Mouse (Mus musculus) retina, postnatal 7 days (tissue): ENCODE measurements at regions not wholly inside any gene's neighbourhood (a gene's known extent, or its start where the extent isn't known, plus 50 kb on each side); places are given as distances from the start of the nearest gene placed in this dataset.

Experiments
- DNase-seq: peaks from one replicate; pipeline ENCODE4 v3.0.0-alpha.2; 2012; ENCODE audit warnings: low read depth, low spot score

DNA sequence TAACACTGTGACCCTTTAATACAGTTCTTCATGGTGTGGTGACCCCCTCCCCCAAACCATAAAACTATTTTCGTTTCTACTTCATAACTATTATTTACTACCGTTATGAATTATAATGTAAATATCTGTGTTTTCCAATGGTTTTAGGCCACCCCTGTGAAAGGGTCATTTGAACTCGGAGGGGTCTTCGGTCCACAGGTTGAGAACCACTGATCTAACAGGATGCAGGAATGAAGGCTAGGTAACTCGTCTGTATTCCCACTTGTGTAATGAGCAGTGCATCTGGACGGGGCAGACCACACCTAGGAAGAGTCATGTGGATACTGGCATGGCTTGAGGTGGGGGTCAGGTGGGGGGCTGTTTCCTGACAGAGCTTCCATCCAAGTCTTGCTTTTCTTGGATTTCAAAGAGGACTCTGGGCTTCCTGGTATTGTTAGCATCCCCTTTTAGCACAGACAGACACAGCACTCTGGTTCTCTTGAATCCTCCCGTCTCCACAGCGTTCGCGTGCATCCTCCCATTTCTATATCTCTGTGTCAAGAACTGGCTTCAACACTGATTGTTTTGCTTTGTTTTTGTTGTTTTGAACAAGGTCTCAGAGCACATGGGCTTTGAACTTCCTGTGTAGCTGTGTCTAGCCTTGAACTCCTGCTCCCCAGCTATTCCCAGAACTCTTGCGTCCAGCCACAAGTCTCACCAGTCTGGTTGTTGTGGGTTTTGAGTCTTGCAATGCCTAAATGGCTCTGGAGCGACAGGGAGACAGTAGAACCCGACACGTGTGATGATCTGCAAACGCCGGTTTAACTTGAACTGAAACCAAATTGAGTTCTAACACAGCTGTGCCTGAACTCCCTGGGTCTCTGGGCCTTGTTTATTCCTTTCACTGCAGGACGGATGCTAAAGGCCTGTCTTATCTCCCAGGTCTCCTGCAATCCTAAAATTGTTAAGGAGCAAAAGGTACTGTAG is 75.4 kb upstream of the Ralgps2 start:
- DNase-seq = no peak

DNA sequence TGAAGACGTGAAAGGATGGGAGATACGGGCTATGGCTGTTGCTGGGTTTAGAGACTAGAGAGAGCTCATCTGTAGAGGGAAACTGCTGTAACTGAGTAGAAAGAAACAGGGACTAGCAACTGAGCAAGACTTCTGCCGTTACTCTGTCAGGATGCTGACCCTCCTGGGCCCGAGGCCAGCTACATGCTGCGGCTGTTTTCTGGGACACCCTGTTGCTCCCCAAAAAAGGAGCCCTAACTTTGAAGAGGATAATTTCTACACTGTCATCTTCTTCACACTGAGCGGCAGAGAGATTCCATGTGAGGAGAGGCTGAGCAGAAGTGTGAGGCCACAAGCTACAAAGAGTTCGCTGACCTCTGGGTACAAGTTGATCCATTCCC is 74.2 kb upstream of the Ralgps2 start:
- DNase-seq = no peak

DNA sequence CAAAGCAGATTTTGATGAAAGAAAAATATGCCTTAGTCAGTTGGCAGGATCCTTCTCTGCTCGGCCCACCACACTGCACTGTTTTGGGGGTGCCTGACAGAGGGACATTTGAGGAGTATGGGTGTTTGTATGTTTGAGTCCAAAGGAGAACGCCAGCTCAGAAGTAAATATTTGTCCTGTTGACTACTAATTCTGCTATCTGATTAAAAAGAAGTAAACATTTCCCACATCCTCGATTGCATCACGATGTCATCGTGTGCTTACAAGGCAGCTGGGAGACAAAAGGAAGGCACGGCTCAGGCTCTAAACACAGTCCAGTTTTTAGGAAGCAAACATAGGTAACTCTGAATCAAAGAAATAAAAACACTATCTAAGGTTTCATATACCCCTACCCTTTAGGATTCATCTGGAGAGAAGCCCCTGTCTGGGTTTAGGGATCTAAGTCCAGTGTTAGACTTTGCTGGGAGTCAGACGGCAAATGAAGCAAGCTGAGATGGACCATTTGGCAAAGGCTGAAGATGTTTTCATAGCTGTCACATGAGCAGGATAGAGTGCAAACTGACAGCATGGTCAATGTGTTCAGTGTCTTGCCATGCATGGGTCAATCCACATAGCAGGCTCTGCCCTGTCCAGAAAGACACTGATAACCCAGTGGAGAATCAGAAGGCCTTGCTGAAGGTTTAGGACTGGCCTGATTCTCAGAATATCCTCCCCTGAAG is 73.7 kb upstream of the Ralgps2 start:
- DNase-seq = no peak

DNA sequence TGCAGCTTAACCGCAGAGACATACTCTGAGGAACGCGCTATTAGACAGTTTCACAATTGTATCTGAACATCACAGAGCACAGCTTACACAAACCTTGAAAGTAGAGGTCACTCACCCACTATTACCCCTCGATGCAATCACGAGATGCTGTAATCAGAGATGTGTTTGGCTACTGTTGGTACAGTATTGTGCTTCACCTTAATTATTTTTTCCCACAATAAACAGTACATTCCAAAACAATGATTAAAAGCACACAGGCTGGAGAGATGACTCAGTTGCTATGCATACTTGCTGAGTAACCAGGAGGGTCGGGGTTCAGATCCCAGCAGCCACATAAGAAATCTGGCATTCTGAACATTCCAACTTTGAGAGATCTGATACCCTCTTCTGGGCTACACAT is 71.8 kb upstream of the Ralgps2 start:
- no peak for DNase-seq

DNA sequence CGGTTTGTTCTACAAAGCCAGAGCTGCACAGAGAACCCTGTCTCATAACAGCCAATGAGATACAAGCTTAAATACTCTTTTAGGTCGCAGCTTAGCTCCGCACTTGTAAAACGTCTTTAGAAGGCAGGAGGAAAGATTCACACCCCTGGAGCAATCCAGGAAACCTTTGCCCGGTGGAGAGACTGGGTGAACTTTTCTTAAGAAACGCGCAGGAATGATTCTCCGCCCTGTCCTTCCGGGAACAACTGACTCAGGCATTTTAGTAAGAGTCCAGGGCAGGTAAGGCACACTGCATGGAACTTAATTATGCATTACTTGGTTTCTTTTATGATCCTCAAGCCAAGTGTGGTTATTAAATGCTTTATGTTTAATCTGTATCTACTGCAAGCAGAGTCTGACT is 70.0 kb upstream of the Ralgps2 start:
- no peak for DNase-seq

DNA sequence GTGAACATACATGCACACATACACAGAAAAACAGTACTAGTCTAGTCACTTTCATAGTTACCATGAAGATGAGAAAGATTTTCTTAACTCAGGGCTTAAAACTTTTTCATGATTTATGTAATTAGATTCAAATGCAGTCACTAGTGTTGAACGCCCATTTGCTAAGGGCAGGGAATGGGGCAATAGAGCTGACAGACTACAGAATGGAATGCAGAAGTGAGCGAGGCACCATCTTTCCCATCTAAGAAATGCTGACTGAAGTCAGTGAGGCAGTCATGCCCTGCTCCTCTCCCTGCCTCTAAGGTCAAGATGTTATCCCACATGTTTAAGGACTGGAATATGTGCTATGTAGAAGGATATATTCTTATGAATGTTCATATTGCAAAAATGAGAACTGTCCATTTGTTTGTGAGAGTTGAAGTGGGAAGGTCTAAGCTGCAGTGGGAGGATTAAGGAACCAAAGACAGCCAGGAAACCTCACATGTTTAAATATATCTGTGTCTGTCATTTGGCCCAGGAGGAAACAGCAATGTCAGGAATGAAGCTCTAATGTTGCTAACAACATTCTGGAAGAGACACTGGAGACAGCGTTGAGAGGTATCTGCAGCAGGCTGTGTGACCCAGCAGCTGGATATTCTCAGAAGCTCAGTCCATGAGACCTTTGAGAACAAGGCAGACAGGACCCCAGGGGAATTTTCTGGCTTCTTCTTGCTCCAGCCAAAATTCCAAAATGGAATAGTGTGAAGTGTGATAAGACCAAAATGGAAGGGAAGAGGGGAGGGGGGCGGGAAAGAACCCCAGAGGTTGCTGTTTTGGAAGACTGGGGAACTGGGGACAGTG is 68.7 kb upstream of the Ralgps2 start:
- DNase-seq = no peak

DNA sequence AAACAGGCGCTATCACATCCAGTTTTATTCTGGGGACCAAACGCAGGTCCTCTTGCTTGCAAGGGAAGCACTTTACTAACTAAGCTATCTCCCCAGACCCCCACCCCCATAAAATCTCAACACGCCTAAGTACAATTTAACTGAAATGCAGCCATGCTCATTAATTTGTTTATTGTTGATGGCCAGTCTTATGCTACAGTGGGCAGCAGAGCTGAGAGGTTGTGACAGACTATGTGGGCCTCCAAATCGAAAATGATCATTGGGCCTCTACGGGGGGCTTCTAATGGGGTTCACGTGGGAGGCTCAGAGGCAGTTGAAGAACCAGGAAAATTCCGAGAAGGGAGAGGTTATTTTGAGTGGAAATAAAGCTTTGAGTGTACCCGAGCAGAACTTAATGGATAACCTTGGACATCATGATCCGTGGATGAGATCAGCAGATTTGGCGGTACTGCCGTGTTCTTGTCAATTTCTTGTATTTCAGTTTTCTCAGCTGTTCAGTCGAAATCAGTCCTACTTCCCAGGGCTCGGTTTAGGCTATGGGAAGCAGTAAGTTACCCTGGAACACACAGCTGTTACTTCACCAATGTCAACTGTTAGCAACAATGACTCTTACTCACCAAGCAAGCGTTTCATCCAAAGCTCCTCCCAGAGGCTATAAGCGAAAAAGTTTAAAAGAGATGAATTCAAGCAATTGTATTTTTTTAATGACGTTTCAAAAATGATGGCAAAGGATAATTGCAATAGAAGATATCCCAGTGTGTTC is 65.1 kb upstream of the Ralgps2 start:
- DNase-seq = no peak

DNA sequence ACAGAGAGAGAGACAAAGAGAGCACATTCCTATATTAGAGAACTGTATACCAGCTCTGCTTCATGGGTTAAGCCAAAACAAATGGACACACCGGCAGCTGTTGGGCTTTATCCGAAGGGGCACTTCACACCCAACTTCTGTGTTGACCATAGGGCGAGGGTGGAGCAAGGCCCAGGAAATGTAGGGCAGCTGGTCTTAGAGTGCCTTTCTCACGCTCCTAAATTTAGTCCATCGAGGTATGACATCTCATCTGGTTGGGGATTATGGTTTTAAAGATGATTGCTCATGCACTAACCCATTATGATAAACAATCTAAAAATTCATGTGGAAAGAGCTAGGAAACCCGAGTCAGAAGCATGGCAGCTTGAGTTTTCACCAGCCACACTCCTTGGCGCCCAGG is 63.6 kb upstream of the Ralgps2 start:
- no peak for DNase-seq

DNA sequence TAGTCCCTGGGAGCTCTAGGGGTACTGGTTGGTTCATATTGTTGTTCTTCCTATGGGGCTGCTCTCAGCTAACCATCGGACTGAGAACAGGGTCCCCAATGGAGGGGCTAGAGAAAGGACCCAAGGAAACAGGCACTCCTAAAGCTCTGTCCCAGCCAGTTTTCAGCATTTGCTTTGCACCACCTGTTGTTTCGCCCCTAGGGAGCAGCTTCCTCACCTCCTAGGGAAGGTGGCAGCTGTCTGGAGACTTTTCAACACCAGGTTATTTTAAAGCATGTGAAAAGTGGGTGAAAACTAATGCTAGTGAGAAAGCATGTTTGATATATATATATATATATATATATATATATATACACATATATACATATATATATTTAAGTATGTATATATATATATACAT is 62.8 kb upstream of the Ralgps2 start:
- no peak for DNase-seq

DNA sequence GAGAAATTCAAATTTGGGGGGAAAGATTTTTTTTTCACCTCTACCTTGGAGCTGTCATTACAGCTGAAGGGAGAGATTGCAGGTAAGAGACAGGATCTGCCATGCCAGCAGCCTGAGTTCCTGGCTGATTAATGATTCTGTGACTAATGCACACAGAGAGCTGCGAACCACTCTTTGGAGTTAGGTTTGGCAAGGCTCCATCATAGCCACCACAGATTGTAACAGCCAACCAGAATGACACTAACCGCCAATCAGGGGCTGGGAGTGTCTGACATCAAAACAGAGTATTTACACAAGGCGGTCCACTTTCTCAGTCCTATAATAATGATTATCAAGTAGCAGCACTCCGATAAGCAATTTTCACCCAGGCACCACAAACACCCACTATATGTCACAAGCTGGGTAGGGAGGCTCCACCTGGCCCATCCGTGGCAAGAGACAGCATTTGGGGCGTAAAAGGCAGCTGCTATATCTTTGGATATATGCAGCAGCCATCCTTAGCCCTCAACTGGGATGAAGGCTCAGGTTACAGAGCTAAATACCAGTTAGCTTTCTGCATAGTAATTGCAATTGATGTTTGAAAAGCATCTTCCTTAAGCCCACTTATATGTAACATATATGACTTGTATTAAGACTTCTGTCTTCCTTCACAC is 61.7 kb upstream of the Ralgps2 start:
- no peak for DNase-seq

DNA sequence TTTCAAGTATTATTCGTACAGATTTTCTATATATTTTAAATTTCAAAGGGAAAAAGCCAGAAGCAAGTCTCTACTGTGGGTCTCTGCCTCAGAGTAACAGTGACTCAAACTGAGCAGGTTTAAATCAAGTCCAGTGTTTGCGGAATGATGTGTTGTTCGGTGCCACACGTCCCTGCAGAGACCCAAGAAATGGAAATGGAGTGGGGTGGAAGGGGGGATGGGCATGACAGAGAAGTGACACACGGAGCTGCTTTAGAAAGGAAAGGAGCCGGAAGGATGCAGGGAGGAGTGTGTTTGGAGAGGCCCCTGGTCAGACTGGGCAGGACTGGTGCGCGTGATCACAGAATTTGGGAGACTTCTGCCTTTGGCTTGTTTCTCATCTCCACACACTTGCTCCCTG is 60.5 kb upstream of the Ralgps2 start:
- DNase-seq = no peak

DNA sequence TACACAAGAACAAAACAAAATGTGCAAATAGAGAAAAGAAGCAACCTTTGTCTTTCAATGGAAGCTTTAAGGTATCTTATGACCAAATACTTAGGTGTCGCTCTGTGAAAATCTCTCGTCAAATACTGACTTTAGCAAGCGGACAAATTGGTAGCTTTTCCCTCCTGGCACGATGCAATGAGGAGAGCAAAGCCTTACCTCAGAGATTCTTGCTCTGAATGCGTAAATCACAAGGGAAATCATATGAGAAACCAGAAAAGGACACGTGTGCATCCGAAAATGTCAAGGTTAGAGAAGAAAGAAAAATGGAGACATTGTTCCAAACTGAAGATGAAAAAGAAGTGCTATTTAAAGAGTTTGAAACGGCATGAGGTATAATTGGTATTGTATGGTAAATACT is 59.8 kb upstream of the Ralgps2 start:
- DNase-seq = no peak

DNA sequence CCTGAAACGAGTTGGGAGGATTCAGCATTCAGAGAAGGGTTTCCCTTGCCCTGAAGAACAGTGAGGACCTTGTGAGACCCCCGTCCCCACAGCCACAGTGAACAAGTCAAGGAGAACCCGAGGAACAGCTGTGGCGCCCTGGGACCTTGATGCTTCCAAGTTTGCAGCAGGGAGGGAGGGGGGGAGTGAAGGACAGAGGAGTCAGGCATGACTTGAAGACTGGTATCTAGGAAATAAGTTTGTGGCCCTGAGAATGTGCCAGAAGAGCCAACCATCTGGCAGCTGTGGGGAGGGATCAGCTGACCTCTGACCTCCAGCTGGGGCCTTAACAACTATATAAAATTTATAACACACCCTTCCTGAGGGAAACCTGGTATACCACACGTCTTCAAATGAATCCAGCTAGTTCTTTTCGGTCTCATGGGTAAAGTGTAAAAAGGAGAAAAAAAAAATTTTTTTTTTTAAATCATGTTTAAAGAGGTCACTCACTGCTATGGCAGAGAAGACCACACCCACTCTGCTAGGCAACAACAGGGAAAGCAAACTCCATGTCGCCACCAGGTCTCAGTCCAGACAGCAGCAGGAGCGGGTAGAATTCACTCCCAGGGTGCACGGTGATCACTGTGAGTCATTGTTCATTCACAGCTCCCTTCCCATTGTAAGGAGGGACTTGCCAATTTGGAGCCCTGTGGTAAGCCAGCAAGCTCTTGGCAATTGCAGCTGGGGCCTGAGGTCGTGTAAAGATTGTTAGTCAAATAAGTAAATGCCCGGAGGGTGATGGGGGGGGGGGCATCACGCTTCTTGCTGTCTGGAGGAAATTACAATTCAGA is 58.3 kb upstream of the Ralgps2 start:
- no peak for DNase-seq

DNA sequence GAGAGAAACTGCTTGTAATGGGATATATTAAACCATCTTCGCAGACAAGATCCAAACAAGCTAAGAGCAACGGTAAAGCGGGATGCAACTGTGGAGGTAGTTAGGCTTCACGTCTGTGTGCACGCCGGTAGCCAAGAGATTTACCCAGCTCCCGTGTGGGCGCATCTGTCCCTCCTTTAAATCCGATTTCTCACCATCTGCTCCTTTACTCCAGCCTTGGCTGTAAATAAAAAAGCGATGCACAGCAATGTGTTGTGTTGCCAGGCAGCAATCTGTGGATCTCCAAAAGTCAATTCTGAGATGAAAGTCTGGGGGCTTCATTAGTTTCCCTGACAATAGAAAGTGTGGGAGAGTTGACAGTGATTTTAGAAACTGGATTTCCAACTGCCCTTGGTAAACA is 57.6 kb upstream of the Ralgps2 start:
- no peak for DNase-seq

DNA sequence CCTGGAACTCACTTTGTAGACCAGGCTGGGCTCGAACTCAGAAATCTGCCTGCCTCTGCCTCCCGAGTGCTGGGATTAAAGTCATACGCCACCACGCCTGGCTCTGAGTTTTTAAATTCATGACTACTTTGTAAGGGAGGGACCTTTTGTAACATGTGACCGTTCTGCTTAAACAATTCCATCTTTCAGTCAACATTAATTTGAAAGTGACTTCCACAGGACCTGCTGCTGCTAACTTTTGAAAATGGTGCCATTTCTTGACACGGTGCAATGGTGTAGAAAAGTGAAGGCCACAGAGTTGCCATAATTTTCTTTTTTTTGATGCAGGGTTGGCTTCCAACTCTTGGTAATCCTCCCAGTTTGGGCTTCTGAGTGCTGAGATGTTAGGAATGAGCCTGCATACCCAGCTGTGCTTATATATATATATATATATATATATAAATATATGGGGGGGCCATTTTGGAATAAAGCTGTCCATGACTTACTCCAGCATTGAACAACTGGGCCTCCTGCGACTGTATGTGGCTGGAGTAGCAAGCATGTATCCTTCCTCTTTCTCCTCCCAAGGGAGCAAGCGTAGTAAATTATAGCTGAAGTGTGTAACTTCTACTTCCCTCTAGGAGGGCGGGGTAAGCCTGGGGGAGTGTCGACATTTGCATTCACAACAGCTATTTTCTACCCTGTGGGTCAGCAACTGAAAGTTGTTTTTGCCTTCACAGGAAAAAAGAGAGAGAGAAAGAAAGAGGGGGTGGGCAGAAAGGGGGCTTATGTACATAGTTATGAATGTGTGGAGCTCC is 56.9 kb upstream of the Ralgps2 start:
- no peak for DNase-seq

DNA sequence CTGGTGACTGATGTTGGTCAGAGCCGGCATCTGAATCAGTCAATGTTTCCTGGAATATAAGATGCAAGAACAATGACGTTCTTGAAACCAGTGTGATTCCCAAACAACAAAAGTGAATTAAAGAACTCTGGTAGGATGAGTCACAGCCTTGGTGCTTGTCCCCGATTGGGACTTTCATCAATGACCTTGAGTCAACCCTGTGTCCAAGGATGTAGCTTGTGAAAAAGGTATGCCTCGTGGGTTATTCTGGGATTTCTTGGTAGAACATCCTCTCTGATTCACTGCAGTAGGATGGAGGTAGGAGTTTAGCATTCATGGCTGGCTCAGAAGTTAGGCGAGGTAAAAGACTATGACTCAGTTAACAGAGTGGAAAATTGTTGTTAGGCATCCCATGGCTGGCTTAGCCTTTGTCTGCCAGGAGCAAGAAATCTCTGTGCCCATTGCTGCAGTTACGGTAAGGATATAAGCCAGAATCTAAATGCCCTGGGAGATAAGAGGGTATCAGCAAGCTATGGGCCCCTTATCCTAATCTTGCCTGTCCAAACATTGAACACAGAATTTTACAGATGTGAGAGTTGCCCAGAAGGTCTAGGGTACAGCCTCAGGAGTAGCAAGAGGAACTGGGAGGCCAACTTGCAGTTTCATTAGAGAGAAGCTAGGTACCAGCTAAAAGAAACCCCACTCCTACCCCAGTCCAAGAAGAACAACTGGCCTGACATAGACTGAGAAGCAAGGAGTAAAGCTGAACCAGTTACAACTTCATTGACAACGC is 55.9 kb upstream of the Ralgps2 start:
- DNase-seq = no peak

DNA sequence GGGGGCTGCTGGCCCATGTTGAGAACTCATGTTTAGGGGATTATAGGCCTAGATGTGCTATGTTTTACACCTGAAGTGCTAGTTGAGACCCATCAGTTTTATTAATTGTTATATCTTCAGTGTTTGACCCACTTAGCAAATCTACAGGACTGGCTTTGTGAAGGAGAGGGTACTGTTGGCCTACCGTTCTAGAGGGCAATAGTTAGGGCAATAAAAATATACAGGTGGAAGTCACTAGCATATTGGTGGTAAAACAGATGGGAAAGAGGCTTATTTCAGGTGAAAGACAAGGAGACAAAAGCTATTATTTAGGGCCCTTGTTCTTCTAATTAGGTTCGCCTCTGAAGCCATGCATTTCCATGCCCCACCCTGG is 55.2 kb upstream of the Ralgps2 start:
- DNase-seq = no peak

DNA sequence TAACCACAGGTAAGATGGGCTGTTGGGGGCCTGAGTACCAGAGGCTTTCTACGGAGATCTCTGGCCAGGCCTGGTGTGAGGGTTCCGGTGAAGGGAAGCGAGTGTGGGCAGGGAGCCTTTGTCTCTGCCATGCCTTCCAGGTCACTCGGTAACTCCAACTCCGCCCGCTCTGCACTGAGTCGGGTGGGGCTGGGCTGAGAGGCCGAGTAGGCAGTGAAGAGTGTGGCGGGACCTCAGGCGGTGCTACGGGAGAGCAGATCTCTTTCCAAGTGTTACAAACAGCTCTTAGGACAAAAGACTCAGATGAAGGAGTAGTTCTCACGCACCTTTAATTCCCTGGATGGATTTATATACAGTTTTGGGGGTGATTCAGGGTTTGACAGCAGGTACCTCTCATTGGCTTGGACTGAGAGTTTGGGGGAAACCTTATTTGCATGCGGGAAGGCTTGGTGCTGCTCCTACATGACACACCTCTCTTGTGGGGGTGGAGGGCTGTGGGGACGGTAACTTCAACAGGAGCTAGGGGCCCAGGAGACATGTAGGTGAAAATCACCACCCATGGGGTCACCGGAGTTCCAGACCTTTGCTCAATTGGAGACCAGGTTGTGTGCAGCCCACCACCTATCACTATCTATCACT is 54.7 kb upstream of the Ralgps2 start:
- no peak for DNase-seq
